Comparison of ENCODE assay signal across 8 mouse cellular contexts in genomic region chr12:24708824-24709218, GRCm38 (mm10). TPM values are rescaled to one million over a fixed set of nuclear protein-coding genes. Genes with fewer than 3 reads are reported as not detected.
DNase-seq lines count a peak whose midpoint lies in the region; ATAC-seq and TF ChIP-seq lines count a peak whose summit lies in the region.

No protein-coding gene starts in this region.

- no peak for TF ChIP-seq POLR2A in cerebellum, adult 2 months (IDR thresholded peaks at IDR 0.05; ENCODE audit: borderline replicate concordance, insufficient read depth, low read length)

- H3K4me1 ChIP-seq in cerebellum, adult 2 months (ENCODE audit: control insufficient read depth, insufficient read depth, low read length), result no peaks in the 10 kb centered on the region
- peaks cover 40% of the 10 kb centered on the region for H3K4me1 ChIP-seq in limb, embryonic 15.5 days

- peak overlapping the region; percentile 85 for H3K4me3 ChIP-seq in cerebellum, adult 2 months (replicated peaks; ENCODE audit: insufficient read depth, low read depth, low read length)
- H3K4me3 ChIP-seq in limb, embryonic 15.5 days, result peak overlapping the region; percentile 93

- peaks cover 16% of the 10 kb centered on the region for H3K36me3 ChIP-seq in limb, embryonic 15.5 days

- peak overlapping the region; percentile 73 for H3K9ac ChIP-seq in limb, embryonic 15.5 days

- peak overlapping the region; percentile 96 for H3K4me2 ChIP-seq in limb, embryonic 15.5 days

- WGBS in cerebellum, adult 2 months, result 2% methylated on average over 17 of the region's 17 CpGs
- under 1% methylated on average over 17 of the region's 17 CpGs for WGBS in limb, embryonic 15.5 days

- no peaks in the 10 kb centered on the region; the same call in 1 of the 2 replicates for H3K27me3 ChIP-seq in cerebellum, adult 2 months (ENCODE audit: control insufficient read depth, insufficient read depth, low read length)
- H3K27me3 ChIP-seq in limb, embryonic 15.5 days, result no peaks in the 10 kb centered on the region

- ATAC-seq in limb, embryonic 15.5 days (ENCODE audit: insufficient number of reproducible peaks, low FRiP score, low TSS enrichment, low read depth), result no peak

- no peak for DNase-seq in cerebellum, adult 2 months
- DNase-seq in cerebellum, adult 8-10 months, result no peak
- DNase-seq in spleen, postnatal 4 days (ENCODE audit: low spot score in 2 of 2), result peak; percentile 27 to 69
- DNase-seq in spleen, postnatal 14 days (ENCODE audit: low spot score in 2 of 2), result no peak
- DNase-seq in testis, postnatal 14 days (ENCODE audit: low spot score), result peak; percentile 30
- DNase-seq in embryo, embryonic 9.5 days (ENCODE audit: extremely low spot score), result no peak
- no peak for DNase-seq in right cerebral cortex, postnatal 4 days

- no peak for TF ChIP-seq CTCF in cerebellum, adult 2 months (IDR thresholded peaks at IDR 0.05; ENCODE audit: borderline replicate concordance, insufficient read depth, low read depth, low read length)

- no peaks in the 10 kb centered on the region for H3K9me3 ChIP-seq in limb, embryonic 15.5 days

- H3K27ac ChIP-seq in cerebellum, adult 2 months (ENCODE audit: insufficient read depth, low read length), result no peak overlapping the region
- peak overlapping the region; percentile 52 for H3K27ac ChIP-seq in limb, embryonic 15.5 days

RNA-seq across cellular contexts. Expression of gene Rrm2, which starts 0.8 kb away (rescaled TPM):
- polyA plus RNA-seq in cerebellum, adult 2 months (2012; rRNA removed), result 1.2 TPM in 2 replicates
- polyA plus RNA-seq in limb, embryonic 15.5 days (2015; fragmentation: Nextera tagmentation; extraction: Ambion mirVana), result 159 and 162 TPM in 2 replicates

RNA-seq across cellular contexts. Expression of gene Cys1, which starts 27.2 kb away (rescaled TPM):
- polyA plus RNA-seq in cerebellum, adult 2 months (2012; rRNA removed), result 6.0 and 6.2 TPM in 2 replicates
- polyA plus RNA-seq in limb, embryonic 15.5 days (2015; fragmentation: Nextera tagmentation; extraction: Ambion mirVana), result 6.7 and 8.1 TPM in 2 replicates

RNA-seq across cellular contexts. Expression of gene Klf11, which starts 57.7 kb away (rescaled TPM):
- 4.8 and 4.9 TPM in 2 replicates for polyA plus RNA-seq in cerebellum, adult 2 months (2012; rRNA removed)
- 13.6 and 14.4 TPM in 2 replicates for polyA plus RNA-seq in limb, embryonic 15.5 days (2015; fragmentation: Nextera tagmentation; extraction: Ambion mirVana)

Comparison
In these comparisons a context has a peak if more than half of its experiments do, and no peak if none do; other contexts are left out.
1. DNase-seq: peak in spleen, postnatal 4 days (2 of 2) and testis, postnatal 14 days (single experiment); none in cerebellum, adult 2 months (0 of 2), cerebellum, adult 8-10 months (single experiment), spleen, postnatal 14 days (0 of 2), embryo, embryonic 9.5 days (single experiment) and right cerebral cortex, postnatal 4 days (single experiment).
2. RNA of gene Rrm2, which starts 0.8 kb away (polyA plus RNA-seq): 159 to 162 TPM in limb, embryonic 15.5 days; 1.2 TPM in cerebellum, adult 2 months; every median in the first group is over 10 times any median in the second.